Mouse (Mus musculus) thymus, adult 2 months (tissue): ENCODE results near the gene Abcc1.

ENCODE experiments used
- CTCF ChIP-seq: fragments of 200-500 bp; IDR thresholded peaks from 2 replicates; pipeline ENCODE4 v1.5.1; 2012; ENCODE audit warnings: mild to moderate bottlenecking, control low read depth, low read length, moderate library complexity, borderline replicate concordance; ENCODE audit not compliant: control insufficient read depth, poor library complexity, insufficient read depth; ENCODE audit errors: extremely low read depth
- POLR2A ChIP-seq: fragments of 200-500 bp; IDR thresholded peaks from 2 replicates; pipeline ENCODE4 v1.6.1; 2012; ENCODE audit warnings: mild to moderate bottlenecking, low read length, control low read depth, moderate library complexity; ENCODE audit not compliant: control insufficient read depth, poor library complexity, insufficient read depth; ENCODE audit errors: extremely low read depth

DNA sequence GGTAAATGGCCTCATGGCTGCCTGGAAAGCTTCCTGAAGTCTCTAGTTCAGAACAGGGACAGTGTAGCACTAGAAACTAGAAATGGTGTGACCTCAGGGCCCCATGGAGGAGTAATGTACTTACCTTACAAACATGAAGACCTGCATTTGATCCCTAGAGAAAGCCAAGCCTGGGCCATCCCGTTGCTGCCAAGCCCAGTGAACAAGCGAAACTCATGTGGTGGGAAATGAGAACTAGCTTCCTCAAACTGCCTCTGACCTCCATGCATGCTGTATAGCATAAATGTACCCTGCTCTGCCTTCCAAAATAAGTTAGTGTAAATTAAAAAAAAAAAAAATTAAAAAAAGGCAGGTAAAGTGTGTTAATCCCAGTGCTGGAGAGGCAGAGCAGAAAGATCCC lies 101.2 kb downstream of the Abcc1 start:
- TF ChIP-seq POLR2A, result no peak
- TF ChIP-seq CTCF, result no peak
